ENCODE assay signal across 20 mouse cellular contexts in genomic region chr4:4948956-4949355, GRCm38 (mm10).
A peak's percentile ranks its signal among the peaks of the same experiment; 100 is the strongest.
DNase-seq lines count a peak whose midpoint lies in the region; ATAC-seq lines count a peak whose summit lies in the region.
"Had no signal": no experiment of that assay in that cellular context is flagged by ENCODE, and none has a peak within 500 bp of the region (broad histone marks: within the 10 kb centered on the region; RNA-seq: fewer than 3 reads in every experiment).

No protein-coding gene starts in this region.

- no peak overlapping the region for H3K9ac ChIP-seq in embryonic facial prominence, embryonic 14.5 days (ENCODE audit: low read depth, low read length)
- no peak overlapping the region for H3K9ac ChIP-seq in forebrain, embryonic 16.5 days (replicated peaks; ENCODE audit: low read depth, low read length)
- H3K9ac ChIP-seq: embryonic facial prominence, embryonic 15.5 days; heart, embryonic 12.5 days; limb, embryonic 12.5 days; liver, embryonic 15.5 days; neural tube, embryonic 15.5 days had no signal

- H3K4me3 ChIP-seq in embryonic facial prominence, embryonic 14.5 days (ENCODE audit: low read depth, low read length): no peak overlapping the region
- H3K4me3 ChIP-seq in embryonic facial prominence, embryonic 10.5 days: no peak overlapping the region
- H3K4me3 ChIP-seq in forebrain, embryonic 16.5 days (replicated peaks; ENCODE audit: low read length): no peak overlapping the region
- H3K4me3 ChIP-seq: embryonic facial prominence, embryonic 15.5 days; heart, embryonic 12.5 days; limb, embryonic 12.5 days; liver, embryonic 15.5 days; megakaryocyte, embryonic 14.5 days; neural tube, embryonic 15.5 days had no signal

- no peaks in the 10 kb centered on the region for H3K27me3 ChIP-seq in embryonic facial prominence, embryonic 14.5 days (replicated peaks; ENCODE audit: control insufficient read depth, insufficient read depth, low read length)
- no peaks in the 10 kb centered on the region for H3K27me3 ChIP-seq in embryonic facial prominence, embryonic 10.5 days (replicated peaks; ENCODE audit: low read depth, poor library complexity, severe bottlenecking)
- H3K27me3 ChIP-seq in forebrain, embryonic 16.5 days (replicated peaks; ENCODE audit: control insufficient read depth, insufficient read depth, low read length): no peaks in the 10 kb centered on the region
- H3K27me3 ChIP-seq: CH12.LX; embryonic facial prominence, embryonic 15.5 days; heart, embryonic 12.5 days; limb, embryonic 12.5 days; liver, embryonic 15.5 days; megakaryocyte, embryonic 14.5 days; neural tube, embryonic 15.5 days had no signal

- no peak overlapping the region for H3K27ac ChIP-seq in embryonic facial prominence, embryonic 14.5 days (replicated peaks; ENCODE audit: low read depth, low read length)
- H3K27ac ChIP-seq in embryonic facial prominence, embryonic 10.5 days (replicated peaks): no peak overlapping the region
- H3K27ac ChIP-seq in forebrain, embryonic 16.5 days (ENCODE audit: low read length): no peak overlapping the region
- H3K27ac ChIP-seq: embryonic facial prominence, embryonic 15.5 days; limb, embryonic 12.5 days; liver, embryonic 15.5 days; neural tube, embryonic 15.5 days had no signal

- no peaks in the 10 kb centered on the region for H3K36me3 ChIP-seq in embryonic facial prominence, embryonic 14.5 days (ENCODE audit: control insufficient read depth, insufficient read depth, low read length)
- H3K36me3 ChIP-seq in embryonic facial prominence, embryonic 10.5 days (replicated peaks): no peaks in the 10 kb centered on the region
- H3K36me3 ChIP-seq in forebrain, embryonic 16.5 days (ENCODE audit: control insufficient read depth, insufficient read depth): no peaks in the 10 kb centered on the region
- H3K36me3 ChIP-seq: embryonic facial prominence, embryonic 15.5 days; heart, embryonic 12.5 days; limb, embryonic 12.5 days; liver, embryonic 15.5 days; neural tube, embryonic 15.5 days had no signal

- H3K4me2 ChIP-seq in embryonic facial prominence, embryonic 14.5 days (ENCODE audit: low read depth, low read length): no peak overlapping the region
- H3K4me2 ChIP-seq in forebrain, embryonic 16.5 days (ENCODE audit: low read length): no peak overlapping the region
- H3K4me2 ChIP-seq: embryonic facial prominence, embryonic 15.5 days; heart, embryonic 12.5 days; limb, embryonic 12.5 days; liver, embryonic 15.5 days; neural tube, embryonic 15.5 days had no signal

- ATAC-seq in embryonic facial prominence, embryonic 14.5 days (ENCODE audit: low read depth): no peak
- peak; percentile 96 for ATAC-seq in forebrain, embryonic 16.5 days
- ATAC-seq: activated CD4-positive, CD25-positive, alpha-beta regulatory T cell, adult 4 months had no signal

- no peaks in the 10 kb centered on the region for H3K4me1 ChIP-seq in embryonic facial prominence, embryonic 14.5 days (ENCODE audit: control insufficient read depth, insufficient read depth, low read length)
- no peaks in the 10 kb centered on the region for H3K4me1 ChIP-seq in embryonic facial prominence, embryonic 10.5 days
- peaks cover 4% of the 10 kb centered on the region for H3K4me1 ChIP-seq in forebrain, embryonic 16.5 days (replicated peaks; ENCODE audit: control insufficient read depth, insufficient read depth, low read length)
- H3K4me1 ChIP-seq: embryonic facial prominence, embryonic 15.5 days; heart, embryonic 12.5 days; limb, embryonic 12.5 days; liver, embryonic 15.5 days; megakaryocyte, embryonic 14.5 days; neural tube, embryonic 15.5 days had no signal

- WGBS in embryonic facial prominence, embryonic 14.5 days: 68% methylated on average over 1 of the region's 1 CpGs
- WGBS in embryonic facial prominence, embryonic 10.5 days: 80% methylated on average over 1 of the region's 1 CpGs
- WGBS in forebrain, embryonic 16.5 days: 51% methylated on average over 1 of the region's 1 CpGs

- DNase-seq in embryonic facial prominence, embryonic 14.5 days (ENCODE audit: low spot score): peak; percentile 22
- DNase-seq in embryonic facial prominence, embryonic 10.5 days (ENCODE audit: low spot score): no peak
- peak; percentile 15 to 25 for DNase-seq in left cerebral cortex, postnatal 14 days (ENCODE audit: low spot score in 2 of 2)
- DNase-seq in left cerebral cortex, postnatal 4 days: no peak
- peak; percentile 13 for DNase-seq in retina, embryonic 14.5 days (ENCODE audit: low spot score)
- DNase-seq in embryo, embryonic 10.5 days (ENCODE audit: low spot score): no peak
- no peak for DNase-seq in thymus, postnatal 0 days (ENCODE audit: low spot score)
- DNase-seq: adrenal gland, postnatal 25 days; heart, postnatal 4 days; lung, postnatal 10 days; thymus, adult 2 months had no signal

- intact Hi-C loops in left cerebral cortex, postnatal 14 days (cut with DNase I): no loop called here
- intact Hi-C loops in left cerebral cortex, postnatal 4 days (cut with DNase I): no loop called here

- H3K9me3 ChIP-seq in embryonic facial prominence, embryonic 14.5 days (ENCODE audit: control insufficient read depth, low read length): no peaks in the 10 kb centered on the region
- no peaks in the 10 kb centered on the region for H3K9me3 ChIP-seq in embryonic facial prominence, embryonic 10.5 days
- no peaks in the 10 kb centered on the region for H3K9me3 ChIP-seq in forebrain, embryonic 16.5 days (ENCODE audit: control insufficient read depth, low read length)
- H3K9me3 ChIP-seq: embryonic facial prominence, embryonic 15.5 days; heart, embryonic 12.5 days; limb, embryonic 12.5 days; liver, embryonic 15.5 days; neural tube, embryonic 15.5 days had no signal

Comparison
In these comparisons a context has a peak if more than half of its experiments do, and no peak if none do; other contexts are left out.
1. DNase-seq: peak in embryonic facial prominence, embryonic 14.5 days (single experiment), left cerebral cortex, postnatal 14 days (2 of 2) and retina, embryonic 14.5 days (single experiment); none in embryonic facial prominence, embryonic 10.5 days (single experiment), left cerebral cortex, postnatal 4 days (single experiment), embryo, embryonic 10.5 days (single experiment) and thymus, postnatal 0 days (single experiment).